Comparison of ENCODE assay signal across 9 mouse cellular contexts in the genomic region with DNA sequence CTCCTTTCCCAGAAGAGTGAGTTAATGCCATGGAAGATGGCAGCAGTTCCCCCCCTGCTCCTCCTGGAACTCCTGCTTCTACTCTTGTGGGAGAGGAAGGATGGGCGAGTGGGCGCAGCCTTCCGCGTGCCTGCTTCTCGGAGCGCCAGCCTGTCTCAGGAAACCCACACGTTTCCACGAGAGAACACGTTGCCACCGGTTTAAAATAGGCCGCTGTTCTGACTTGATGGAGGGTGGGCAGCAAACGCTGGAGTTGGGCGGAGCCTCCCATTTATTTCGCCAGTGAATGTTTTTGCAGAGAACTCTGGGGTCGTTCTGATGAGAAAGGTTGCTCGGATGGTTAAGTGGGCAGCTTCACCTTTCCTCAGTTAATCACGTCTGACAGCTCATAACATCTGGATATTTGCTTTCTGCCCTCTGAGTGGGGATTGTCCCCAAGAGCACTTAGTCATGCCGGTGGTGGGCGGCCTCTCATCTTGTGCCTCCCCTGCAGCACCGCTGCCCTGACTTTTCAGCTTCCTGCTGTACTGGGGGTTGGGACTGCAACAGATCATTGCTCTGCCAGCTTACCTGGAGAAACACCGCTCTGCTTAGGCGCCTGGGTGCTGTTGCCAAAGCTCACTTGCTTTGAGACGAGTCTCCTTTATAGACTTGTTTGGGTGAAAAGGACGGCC. TPM values are rescaled to one million over a fixed set of nuclear protein-coding genes. Genes with fewer than 3 reads are reported as not detected.
DNase-seq lines count a peak whose midpoint lies in the region; ATAC-seq and TF ChIP-seq lines count a peak whose summit lies in the region.
"Had no signal": no experiment of that assay in that cellular context is flagged by ENCODE, and none has a peak within 500 bp of the region (broad histone marks: within the 10 kb centered on the region; RNA-seq: fewer than 3 reads in every experiment).

No protein-coding gene starts in this region.

- peak overlapping the region; percentile 75 for H3K27ac ChIP-seq in left cerebral cortex, adult 2 months

- ATAC-seq in CD4-positive, CD25-positive, alpha-beta regulatory T cell, adult 4 months: no peak

- H3K4me3 ChIP-seq in left cerebral cortex, adult 2 months: no peak overlapping the region
- H3K4me3 ChIP-seq: erythroblast, embryonic 14.5 days had no signal

- intact Hi-C loops in left cerebral cortex, adult 2 months (cut with DNase I): loop anchor here (2.0 to 5.0 kb wide), 3 partner anchors 55 to 229 kb away; no protein-coding TSS in a partner anchor

- DNase-seq in CD4-positive, CD25-positive, alpha-beta regulatory T cell, adult 2 months (ENCODE audit: low read depth, low spot score): peak; percentile 2
- peak; percentile 19 for DNase-seq in ovary, postnatal 36 days (ENCODE audit: low spot score)
- no peak for DNase-seq in ovary, postnatal 10 days (ENCODE audit: low spot score)
- peak; percentile 75 to 78 for DNase-seq in left cerebral cortex, adult 2 months (ENCODE audit: extremely low spot score in 1 of 2, low spot score in 2 of 2)
- peak; percentile 18 to 30 for DNase-seq in thymus, postnatal 36 days
- DNase-seq in gastrocnemius, postnatal 25 days: no peak
- no peak for DNase-seq in cerebellum, adult 8-10 months

- TF ChIP-seq CTCF in left cerebral cortex, adult 2 months (IDR thresholded peaks at IDR 0.05): no peak

RNA-seq across cellular contexts. Expression of a gene that starts 57.3 kb away (rescaled TPM):
- not detected for polyA plus RNA-seq in CD4-positive, CD25-positive, alpha-beta regulatory T cell, adult 4 months (2017; shearing (Covaris generic))
- total RNA-seq in left cerebral cortex, adult 2 months (2021): 10 to 100 TPM; 56.7 to 60.0 TPM
- 10 to 100 TPM in 1 of 2 experiments, 1 to 10 TPM in 1; 9.5 to 13.2 TPM for total RNA-seq in gastrocnemius, postnatal 25 days (2021)
- polyA plus RNA-seq: erythroblast, embryonic 14.5 days had no signal

Comparison
In these comparisons a context has a peak if more than half of its experiments do, and no peak if none do; other contexts are left out.
1. DNase-seq: peak in CD4-positive, CD25-positive, alpha-beta regulatory T cell, adult 2 months (single experiment), ovary, postnatal 36 days (single experiment), left cerebral cortex, adult 2 months (2 of 2) and thymus, postnatal 36 days (2 of 2); none in ovary, postnatal 10 days (single experiment), gastrocnemius, postnatal 25 days (single experiment) and cerebellum, adult 8-10 months (single experiment).
2. RNA of a gene that starts 57.3 kb away (total RNA-seq): 56.7 to 60.0 TPM in left cerebral cortex, adult 2 months; 9.5 to 13.2 TPM in gastrocnemius, postnatal 25 days; every median in the first group is over 4 times any median in the second.